Mouse (Mus musculus) lung, postnatal 4 days (tissue): Measurements from ENCODE around the gene Ttc19.
"Not testable (repeated sequence)": the region's sequence is repeated elsewhere in the genome, so short reads cannot be mapped to it uniquely, and the experiment has no call there.

Experiments used
- DNase-seq, 2 experiments: peaks; one replicate each; pipeline ENCODE4 v3.0.0; 2021

Ttc19 gene

GRCm38 (mm10) chr11:62285020-62285419 lies 3.7 kb downstream of the Ttc19 start:
- no peak for DNase-seq

GRCm38 (mm10) chr11:62287700-62288099 lies 6.4 kb downstream of the Ttc19 start:
- no peak for DNase-seq

GRCm38 (mm10) chr11:62294121-62294520 lies 12.8 kb downstream of the Ttc19 start:
- DNase-seq: no peak

GRCm38 (mm10) chr11:62298883-62299282 lies 17.6 kb downstream of the Ttc19 start:
- no peak for DNase-seq

GRCm38 (mm10) chr11:62305866-62306265 lies 24.6 kb downstream of the Ttc19 start:
- no peak for DNase-seq

- DNase-seq: no peak
Measured at GRCm38 (mm10) chr11:62309296-62309695, 28.0 kb downstream of the Ttc19 start.

GRCm38 (mm10) chr11:62314984-62315383 lies 33.7 kb downstream of the Ttc19 start:
- no peak for DNase-seq

- no peak for DNase-seq
Measured at GRCm38 (mm10) chr11:62317746-62318145, 36.5 kb downstream of the Ttc19 start.

- DNase-seq: no peak
Measured at GRCm38 (mm10) chr11:62320097-62320496, 38.8 kb downstream of the Ttc19 start.

- DNase-seq: no peak
Measured at GRCm38 (mm10) chr11:62323659-62324058, 42.4 kb downstream of the Ttc19 start.

- no peak for DNase-seq
Measured at GRCm38 (mm10) chr11:62331141-62331540, 49.9 kb downstream of the Ttc19 start.

GRCm38 (mm10) chr11:62332228-62332627 lies 51.0 kb downstream of the Ttc19 start:
- no peak for DNase-seq

- DNase-seq: no peak
Measured at GRCm38 (mm10) chr11:62343002-62343401, 61.7 kb downstream of the Ttc19 start.

- no peak for DNase-seq
Measured at GRCm38 (mm10) chr11:62351948-62352347, 70.7 kb downstream of the Ttc19 start.

- no peak for DNase-seq
Measured at GRCm38 (mm10) chr11:62355216-62355615, 73.9 kb downstream of the Ttc19 start.

GRCm38 (mm10) chr11:62366879-62367278 lies 85.6 kb downstream of the Ttc19 start:
- DNase-seq: no peak

- DNase-seq: no peak
Measured at GRCm38 (mm10) chr11:62369924-62370323, 88.7 kb downstream of the Ttc19 start.

GRCm38 (mm10) chr11:62371776-62372175 lies 90.5 kb downstream of the Ttc19 start:
- DNase-seq: no peak

- not testable (repeated sequence) for DNase-seq
Measured at GRCm38 (mm10) chr11:62377202-62377851, 96.1 kb downstream of the Ttc19 start.
